Mouse (Mus musculus) limb, embryonic 14.5 days (tissue): ENCODE data around the gene Ralgapa2. TPM values are rescaled to one million over a fixed set of nuclear protein-coding genes. Genes with fewer than 3 reads are reported as not detected.

Source experiments
- ATAC-seq: fragments of 200-750 bp; cut with Nextera tagmentation; 2 replicates; pipeline ENCODE4 v1.8.0; 2017; ENCODE audit warnings: low read depth, moderate number of reproducible peaks, moderate TSS enrichment; ENCODE audit not compliant: low FRiP score
- DNase-seq: peaks from one replicate; pipeline ENCODE4 v3.0.0-alpha.2; 2015; ENCODE audit warnings: low spot score
- H3K27ac ChIP-seq: fragments of 300-500 bp; sonication (generic); replicated peaks from 2 replicates; pipeline ENCODE4 v1.5.1; 2014; ENCODE audit warnings: low read depth, mild to moderate bottlenecking, low read length, moderate library complexity, mixed read lengths
- H3K27me3 ChIP-seq: fragments of 300-500 bp; sonication (generic); 2 replicates; pipeline ENCODE4 v1.6.1; 2014; ENCODE audit warnings: low read length, mixed read lengths; ENCODE audit not compliant: control insufficient read depth, insufficient read depth
- H3K36me3 ChIP-seq: fragments of 300-500 bp; sonication (generic); 2 replicates; pipeline ENCODE4 v1.6.1; 2014; ENCODE audit warnings: mild to moderate bottlenecking, low read length, moderate library complexity, mixed read lengths; ENCODE audit not compliant: control insufficient read depth, insufficient read depth
- H3K4me1 ChIP-seq: fragments of 300-500 bp; sonication (generic); 2 replicates; pipeline ENCODE4 v1.6.1; 2014; ENCODE audit warnings: antibody characterized with exemption, low read length, mixed read lengths; ENCODE audit not compliant: control insufficient read depth, insufficient read depth
- H3K4me2 ChIP-seq: fragments of 300-500 bp; sonication (generic); replicated peaks from 2 replicates; pipeline ENCODE4 v1.6.1; 2014; ENCODE audit warnings: low read depth, mild to moderate bottlenecking, low read length, moderate library complexity; ENCODE audit not compliant: severe bottlenecking
- H3K4me3 ChIP-seq: fragments of 300-500 bp; sonication (generic); replicated peaks from 2 replicates; pipeline ENCODE4 v1.5.1; 2014; ENCODE audit warnings: low read length
- H3K9ac ChIP-seq: fragments of 300-500 bp; sonication (generic); 2 replicates; pipeline ENCODE4 v1.6.1; 2014; ENCODE audit warnings: mild to moderate bottlenecking, low read depth, low read length, moderate library complexity; ENCODE audit not compliant: severe bottlenecking
- H3K9me3 ChIP-seq: fragments of 300-500 bp; sonication (generic); 2 replicates; pipeline ENCODE4 v1.6.1; 2016; ENCODE audit warnings: low read length; ENCODE audit not compliant: control insufficient read depth
- POLR2A ChIP-seq: fragments of 200-500 bp; IDR thresholded peaks from 2 replicates; pipeline ENCODE4 v1.8.0; 2012; ENCODE audit warnings: inconsistent platforms, mild to moderate bottlenecking, moderate library complexity, borderline replicate concordance; ENCODE audit not compliant: insufficient read depth, insufficient read length; ENCODE audit errors: extremely low read depth
- WGBS: fragments of 180-500 bp; shearing (Covaris S2); extraction: QIAGEN DNeasy Blood & Tissue Kit; methylation state at CpG from one replicate; pipeline ENCODE4 v1.1.7; 2014; 5-methylcytosine and 5-hydroxymethylcytosine counted together
- polyA plus RNA-seq, 2 experiments: library from polyadenylated mRNA; depleted of rRNA in 1 of 2; stranded (reverse) in 1 of 2; unstranded in 1 of 2; fragments of >200 nt; fragmentation: Nextera tagmentation in 1 of 2; extraction: Ambion mirVana in 1 of 2; gene quantifications; 2 replicates each; pipeline versions ENCODE4 v1.2.1 to v1.2.3; 2012 to 2014

The Ralgapa2 gene
- polyA plus RNA-seq, 2 experiments: 4.1 TPM

- H3K4me2 ChIP-seq: no peak overlapping the region
- no peaks in the 10 kb centered on the region for H3K27me3 ChIP-seq
- no peaks in the 10 kb centered on the region; the same call in 1 of the 2 replicates for H3K4me1 ChIP-seq
- no peaks in the 10 kb centered on the region for H3K9me3 ChIP-seq
- H3K36me3 ChIP-seq: no peaks in the 10 kb centered on the region
- H3K4me3 ChIP-seq: no peak overlapping the region
- no peak for TF ChIP-seq POLR2A
- 49% methylated on average over 7 of the region's 7 CpGs for WGBS
- H3K9ac ChIP-seq: no peak overlapping the region
- ATAC-seq (no peak), DNase-seq (no peak)
- no peak overlapping the region for H3K27ac ChIP-seq
These were observed 55.5 kb downstream of the Ralgapa2 start for GRCm38 (mm10) chr2:146456612-146457011.

GRCm38 (mm10) chr2:146456062-146456461 is 56.1 kb downstream of the Ralgapa2 start:
- DNase-seq (no peak), ATAC-seq (no peak)
- Histone ChIP-seq H3K9me3 (no peaks in the 10 kb centered on the region), H3K9ac (no peak overlapping the region), H3K27me3 (no peaks in the 10 kb centered on the region), H3K27ac (no peak overlapping the region), H3K4me3 (no peak overlapping the region), H3K4me2 (no peak overlapping the region), H3K36me3 (no peaks in the 10 kb centered on the region), H3K4me1 (no peaks in the 10 kb centered on the region; the same call in 1 of the 2 replicates)
- WGBS: 91% methylated on average over 4 of the region's 4 CpGs
- no peak for TF ChIP-seq POLR2A

- 65% methylated on average over 3 of the region's 3 CpGs for WGBS
- no peak overlapping the region for H3K9ac ChIP-seq
- H3K4me3 ChIP-seq: no peak overlapping the region
- H3K27ac ChIP-seq: no peak overlapping the region
- ATAC-seq: no peak
- H3K27me3 ChIP-seq: no peaks in the 10 kb centered on the region
- TF ChIP-seq POLR2A: no peak
- H3K4me1 ChIP-seq: no peaks in the 10 kb centered on the region
- H3K4me2 ChIP-seq: no peak overlapping the region
- DNase-seq: no peak
- H3K36me3 ChIP-seq: no peaks in the 10 kb centered on the region
- H3K9me3 ChIP-seq: no peaks in the 10 kb centered on the region
These were observed 68.1 kb downstream of the Ralgapa2 start for GRCm38 (mm10) chr2:146444009-146444408.

DNA sequence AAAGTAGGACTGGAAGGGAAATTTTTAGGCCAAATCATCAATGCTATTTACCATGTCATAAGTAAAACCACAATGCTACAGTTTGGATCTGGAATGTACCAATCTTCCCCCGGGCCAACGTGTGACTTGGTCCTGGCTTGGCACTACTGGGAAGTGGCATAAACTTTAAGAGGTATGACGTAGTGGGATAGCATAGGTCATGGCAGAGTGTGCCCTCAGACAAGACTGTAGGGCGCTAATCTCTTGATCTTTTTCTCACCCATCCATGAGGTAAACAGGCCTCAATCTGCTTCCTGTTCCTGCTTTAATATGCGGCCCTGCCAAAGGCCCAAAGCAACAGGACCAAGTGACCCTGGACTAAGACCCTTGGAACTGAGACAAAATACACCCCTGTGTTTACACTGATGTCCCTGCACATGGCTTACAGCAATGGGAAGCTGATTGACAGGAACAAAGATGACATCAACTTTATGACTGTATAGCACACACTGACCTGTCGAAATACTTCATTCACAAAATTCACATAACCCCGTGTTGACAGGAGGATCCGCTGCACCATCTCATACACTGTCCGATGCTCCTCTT is 68.8 kb downstream of the Ralgapa2 start:
- no peak overlapping the region for H3K4me2 ChIP-seq
- no peak overlapping the region for H3K27ac ChIP-seq
- H3K4me1 ChIP-seq: no peaks in the 10 kb centered on the region
- H3K36me3 ChIP-seq: no peaks in the 10 kb centered on the region
- H3K9ac ChIP-seq: no peak overlapping the region
- WGBS: 89% methylated on average over 9 of the region's 9 CpGs
- H3K4me3 ChIP-seq: no peak overlapping the region
- ATAC-seq (no peak), DNase-seq (no peak)
- no peak for TF ChIP-seq POLR2A
- H3K27me3 ChIP-seq: no peaks in the 10 kb centered on the region
- no peaks in the 10 kb centered on the region for H3K9me3 ChIP-seq

DNA sequence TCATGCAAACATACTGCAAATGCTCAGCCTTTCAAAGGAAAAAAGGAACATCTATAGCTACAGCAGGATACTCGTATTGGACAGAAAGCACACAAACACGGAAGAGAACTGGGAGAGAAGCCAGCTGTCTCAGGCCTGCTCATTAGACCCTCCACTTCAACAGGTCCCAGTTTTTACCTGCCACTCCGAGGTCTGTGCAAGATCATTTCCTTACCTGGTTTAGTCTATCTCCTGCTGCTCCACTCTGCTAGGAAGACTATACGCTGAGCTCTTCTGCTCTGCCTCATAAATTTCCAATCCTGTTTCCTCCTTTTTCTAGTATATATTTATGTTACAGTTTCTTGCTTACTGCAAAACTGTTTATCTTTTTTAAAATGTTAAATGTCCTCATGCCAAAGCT is 70.4 kb downstream of the Ralgapa2 start:
- no peak for DNase-seq
- Histone ChIP-seq H3K36me3 (no peaks in the 10 kb centered on the region), H3K4me2 (no peak overlapping the region), H3K9ac (no peak overlapping the region), H3K27me3 (no peaks in the 10 kb centered on the region), H3K4me1 (no peaks in the 10 kb centered on the region), H3K4me3 (no peak overlapping the region), H3K27ac (no peak overlapping the region), H3K9me3 (no peaks in the 10 kb centered on the region)
- whole genome bisulfite sequencing: 88% methylated on average over 4 of the region's 4 CpGs
- TF ChIP-seq POLR2A: no peak
- no peak for ATAC-seq

- ATAC-seq: no peak
- Histone ChIP-seq H3K27ac (no peak overlapping the region), H3K9me3 (no peaks in the 10 kb centered on the region), H3K4me2 (no peak overlapping the region), H3K9ac (no peak overlapping the region), H3K27me3 (no peaks in the 10 kb centered on the region), H3K4me1 (no peaks in the 10 kb centered on the region), H3K36me3 (no peaks in the 10 kb centered on the region), H3K4me3 (no peak overlapping the region)
- TF ChIP-seq POLR2A: no peak
- WGBS: 85% methylated on average over 3 of the region's 3 CpGs
- no peak for DNase-seq
These were observed 83.4 kb downstream of the Ralgapa2 start for GRCm38 (mm10) chr2:146428751-146429150.
